Mouse (Mus musculus): ENCODE measurements around the gene Kcnk10.

DNA sequence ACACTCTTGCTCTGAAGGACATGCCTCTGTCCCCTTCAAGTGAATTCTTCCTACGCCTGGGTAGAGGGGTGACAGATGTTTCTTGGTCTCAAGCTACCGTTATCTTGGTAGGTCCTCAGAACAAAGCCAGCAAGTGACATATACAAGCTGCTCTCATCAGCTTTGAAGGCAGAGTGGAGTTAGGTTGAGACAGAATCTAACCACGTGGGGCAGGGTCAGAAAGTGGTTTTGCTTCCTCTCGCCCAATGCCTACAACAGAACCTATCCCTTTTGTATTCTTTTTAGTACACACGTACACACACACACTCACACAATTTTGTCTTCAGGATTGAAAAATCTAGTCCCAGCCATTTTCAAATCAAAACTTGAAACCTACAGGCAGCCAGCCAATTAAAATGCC is 186.8 kb downstream of the Kcnk10 start:
- TF ChIP-seq ZC3H11A (IDR thresholded peaks at IDR 0.05; ENCODE audit: borderline replicate concordance, low read depth, low read length) (no peak), ZNF384 (IDR thresholded peaks at IDR 0.05; ENCODE audit: low read depth, low read length) (no peak), MAFK (IDR thresholded peaks at IDR 0.05; ENCODE audit: insufficient read depth, low read depth, low read length) (no peak), CHD2 (IDR thresholded peaks at IDR 0.05; ENCODE audit: low read depth, low read length) (no peak), HCFC1 (IDR thresholded peaks at IDR 0.05; ENCODE audit: borderline replicate concordance, insufficient read depth, low read length) (no peak)
